ENCODE assay signal across 9 mouse cellular contexts in genomic region chr2:120093671-120094430, GRCm38 (mm10).
DNase-seq lines count a peak whose midpoint lies in the region; ATAC-seq and TF ChIP-seq lines count a peak whose summit lies in the region.
"Had no signal": no experiment of that assay in that cellular context is flagged by ENCODE, and none has a peak within 500 bp of the region (broad histone marks: within the 10 kb centered on the region; RNA-seq: fewer than 3 reads in every experiment).

No protein-coding gene starts in this region.

- no peak overlapping the region for H3K27ac ChIP-seq in kidney, embryonic 15.5 days
- peak overlapping the region; percentile 39; the same call in 1 of the 2 replicates for H3K27ac ChIP-seq in embryonic fibroblast, embryonic 13.5 days (ENCODE audit: insufficient read depth, low read length)
- H3K27ac ChIP-seq: neural tube, embryonic 13.5 days had no signal

- H3K4me2 ChIP-seq in kidney, embryonic 15.5 days: no peak overlapping the region
- H3K4me2 ChIP-seq: neural tube, embryonic 13.5 days had no signal

- TF ChIP-seq POLR2A in embryonic fibroblast, embryonic 13.5 days (IDR thresholded peaks at IDR 0.05; ENCODE audit: low read depth, low read length): no peak

- no peaks in the 10 kb centered on the region for H3K9me3 ChIP-seq in kidney, embryonic 15.5 days (replicated peaks)
- H3K9me3 ChIP-seq: neural tube, embryonic 13.5 days had no signal

- 0 out of 2 replicates have a peak, but pooled peaks cover 7% of the 10 kb centered on the region for H3K36me3 ChIP-seq in kidney, embryonic 15.5 days
- H3K36me3 ChIP-seq: neural tube, embryonic 13.5 days had no signal

- H3K4me1 ChIP-seq in kidney, embryonic 15.5 days: peaks cover 6% of the 10 kb centered on the region; the same call in 1 of the 2 replicates
- H3K4me1 ChIP-seq in embryonic fibroblast, embryonic 13.5 days (ENCODE audit: control insufficient read depth, insufficient read depth, low read length): peaks cover 18% of the 10 kb centered on the region
- H3K4me1 ChIP-seq: neural tube, embryonic 13.5 days had no signal

- DNase-seq in kidney, adult 18-20 months: peak; percentile 50
- DNase-seq in adrenal gland, postnatal 10 days: peak; percentile 70
- DNase-seq in kidney, postnatal 14 days: peak; percentile 48
- peak; percentile 61 for DNase-seq in thymus, postnatal 0 days (ENCODE audit: low spot score)

- H3K27me3 ChIP-seq in kidney, embryonic 15.5 days: no peaks in the 10 kb centered on the region
- H3K27me3 ChIP-seq: neural tube, embryonic 13.5 days had no signal

- ATAC-seq in kidney, embryonic 15.5 days (replicated peaks; ENCODE audit: low FRiP score): no peak; the same call in 1 of the 2 replicates
- ATAC-seq in CD4-positive, CD25-positive, alpha-beta regulatory T cell, adult 4 months: peak; percentile 62
- peak; percentile 95 for ATAC-seq in megakaryocyte progenitor cell, adult 5-6 weeks (replicated peaks; ENCODE audit: poor library complexity)

- 61% methylated on average over 5 of the region's 5 CpGs for WGBS in kidney, embryonic 15.5 days

- no peak overlapping the region for H3K9ac ChIP-seq in kidney, embryonic 15.5 days
- H3K9ac ChIP-seq: neural tube, embryonic 13.5 days had no signal

- no peak overlapping the region for H3K4me3 ChIP-seq in kidney, embryonic 15.5 days (replicated peaks)
- H3K4me3 ChIP-seq in embryonic fibroblast, embryonic 13.5 days (ENCODE audit: insufficient read depth, low read length): no peak overlapping the region
- H3K4me3 ChIP-seq: neural tube, embryonic 13.5 days had no signal

- peak; percentile 85; the same call in 1 of the 2 replicates for TF ChIP-seq CTCF in embryonic fibroblast, embryonic 13.5 days (IDR thresholded peaks at IDR 0.05; ENCODE audit: borderline replicate concordance, insufficient read depth, low read length)
